Mouse (Mus musculus): ENCODE data around the gene Glb1. TPM values are rescaled to one million over a fixed set of nuclear protein-coding genes. Genes with fewer than 3 reads are reported as not detected.

Glb1 gene
- polyA plus RNA-seq, 1 experiment from 2014 or later = 77.9 TPM

- 95% methylated on average over 7 of the region's 7 CpGs for WGBS
- TF ChIP-seq CTCF (IDR thresholded peaks at IDR 0.05; ENCODE audit: low read depth) = peak; percentile 72
Measured at GRCm38 (mm10) chr9:114418187-114418586, 17.3 kb downstream of the Glb1 start.

DNA sequence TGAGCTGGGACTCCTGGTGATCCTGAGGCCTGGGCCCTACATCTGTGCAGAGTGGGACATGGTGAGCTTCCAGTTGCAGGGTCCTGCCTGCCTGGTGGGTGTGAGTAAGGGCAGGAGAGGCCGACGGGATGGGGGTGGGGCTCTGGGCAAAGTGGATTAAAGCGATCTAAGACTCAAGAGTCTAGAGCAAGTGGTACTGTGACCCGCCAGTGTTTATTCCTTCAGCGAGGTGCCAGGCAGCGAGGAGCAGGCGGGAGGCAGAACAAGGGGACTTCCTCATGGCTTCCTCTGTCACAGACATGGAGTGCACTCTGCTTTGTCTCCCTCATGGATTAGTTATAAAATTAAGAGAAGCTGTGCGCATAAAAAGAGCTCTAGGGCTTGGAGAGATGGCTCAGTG lies 19.6 kb downstream of the Glb1 start:
- WGBS = 82% methylated on average over 8 of the region's 8 CpGs
- no peak for TF ChIP-seq CTCF (IDR thresholded peaks at IDR 0.05; ENCODE audit: low read depth)
- no peak overlapping the region for H3K4me3 ChIP-seq (replicated peaks; ENCODE audit: low read depth, low read length)
- ATAC-seq (replicated peaks; ENCODE audit: low FRiP score, low read depth) (no peak), DNase-seq (ENCODE audit: low spot score) (no peak)
- no peaks in the 10 kb centered on the region for H3K27me3 ChIP-seq (ENCODE audit: insufficient read depth, low read length)
- no peak overlapping the region for H3K4me2 ChIP-seq (ENCODE audit: low read length)
- peaks cover 10% of the 10 kb centered on the region for H3K36me3 ChIP-seq (ENCODE audit: insufficient read depth, low read length)
- H3K27ac ChIP-seq = no peak overlapping the region
- no peaks in the 10 kb centered on the region for H3K9me3 ChIP-seq (replicated peaks; ENCODE audit: low read length)
- H3K4me1 ChIP-seq (replicated peaks; ENCODE audit: insufficient read depth, low read length) = no peaks in the 10 kb centered on the region
- H3K9ac ChIP-seq (ENCODE audit: low read depth, low read length) = no peak overlapping the region

More at GRCm38 (mm10) chr9:114418187-114418586, 17.3 kb downstream of the Glb1 start:
- Histone ChIP-seq H3K9ac (ENCODE audit: low read depth, low read length) (no peak overlapping the region), H3K27ac (no peak overlapping the region), H3K4me1 (replicated peaks; ENCODE audit: insufficient read depth, low read length) (no peaks in the 10 kb centered on the region), H3K27me3 (ENCODE audit: insufficient read depth, low read length) (no peaks in the 10 kb centered on the region), H3K36me3 (ENCODE audit: insufficient read depth, low read length) (peaks cover 5% of the 10 kb centered on the region; the same call in 1 of the 2 replicates), H3K9me3 (replicated peaks; ENCODE audit: low read length) (no peaks in the 10 kb centered on the region), H3K4me2 (ENCODE audit: low read length) (no peak overlapping the region), H3K4me3 (replicated peaks; ENCODE audit: low read depth, low read length) (no peak overlapping the region)
- ATAC-seq (replicated peaks; ENCODE audit: low FRiP score, low read depth) = no peak
- DNase-seq (ENCODE audit: low spot score) = peak; percentile 63

DNA sequence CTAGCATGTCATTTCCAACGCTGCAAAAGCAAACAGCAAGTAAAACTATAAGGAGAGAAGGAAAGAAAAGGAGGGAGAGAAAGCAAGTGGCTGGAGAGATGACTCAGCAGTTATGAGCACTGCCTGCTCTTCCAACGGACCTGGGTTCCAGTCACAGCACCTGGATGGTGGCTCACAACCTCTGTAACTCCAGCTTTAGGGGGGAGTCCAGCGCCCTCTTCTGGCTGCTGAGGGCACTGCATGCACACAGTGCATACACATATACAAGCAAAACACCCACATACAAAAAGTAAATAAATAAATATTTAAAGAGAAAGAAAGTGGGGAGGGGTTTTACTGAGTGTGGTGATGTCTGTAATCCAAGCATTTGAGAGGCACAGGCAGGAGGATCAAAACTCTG lies 20.2 kb downstream of the Glb1 start:
- ATAC-seq (replicated peaks; ENCODE audit: low FRiP score, low read depth) (no peak), DNase-seq (ENCODE audit: low spot score) (no peak)
- Histone ChIP-seq H3K27ac (no peak overlapping the region), H3K9ac (ENCODE audit: low read depth, low read length) (no peak overlapping the region), H3K4me3 (replicated peaks; ENCODE audit: low read depth, low read length) (no peak overlapping the region), H3K4me2 (ENCODE audit: low read length) (no peak overlapping the region), H3K36me3 (ENCODE audit: insufficient read depth, low read length) (peaks cover 15% of the 10 kb centered on the region), H3K4me1 (replicated peaks; ENCODE audit: insufficient read depth, low read length) (no peaks in the 10 kb centered on the region), H3K9me3 (replicated peaks; ENCODE audit: low read length) (no peaks in the 10 kb centered on the region), H3K27me3 (ENCODE audit: insufficient read depth, low read length) (no peaks in the 10 kb centered on the region)
- 67% methylated on average over 3 of the region's 3 CpGs for WGBS
- TF ChIP-seq CTCF (IDR thresholded peaks at IDR 0.05; ENCODE audit: low read depth) = peak; percentile 28; the same call in 1 of the 2 replicates

DNA sequence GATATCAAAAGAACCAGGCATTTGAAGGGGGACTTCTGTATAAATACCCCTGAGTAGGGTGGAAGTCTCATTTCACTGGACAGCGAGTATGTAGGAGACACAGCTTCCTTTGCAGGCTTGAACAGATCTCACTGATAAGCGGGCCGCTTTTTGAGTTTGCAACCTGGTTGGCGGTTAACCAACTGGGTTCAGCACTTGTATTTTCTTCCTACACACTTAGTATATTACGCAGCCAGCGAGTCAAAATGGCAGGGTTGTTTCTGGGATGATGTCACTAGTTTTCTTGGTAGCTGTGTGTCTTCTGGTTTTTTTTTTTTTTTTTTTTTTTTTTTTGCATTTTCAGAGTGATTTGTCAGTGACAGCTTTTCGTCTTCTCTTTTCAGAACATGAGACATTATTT lies 20.9 kb downstream of the Glb1 start:
- no peak for ATAC-seq (replicated peaks; ENCODE audit: low FRiP score, low read depth)

DNA sequence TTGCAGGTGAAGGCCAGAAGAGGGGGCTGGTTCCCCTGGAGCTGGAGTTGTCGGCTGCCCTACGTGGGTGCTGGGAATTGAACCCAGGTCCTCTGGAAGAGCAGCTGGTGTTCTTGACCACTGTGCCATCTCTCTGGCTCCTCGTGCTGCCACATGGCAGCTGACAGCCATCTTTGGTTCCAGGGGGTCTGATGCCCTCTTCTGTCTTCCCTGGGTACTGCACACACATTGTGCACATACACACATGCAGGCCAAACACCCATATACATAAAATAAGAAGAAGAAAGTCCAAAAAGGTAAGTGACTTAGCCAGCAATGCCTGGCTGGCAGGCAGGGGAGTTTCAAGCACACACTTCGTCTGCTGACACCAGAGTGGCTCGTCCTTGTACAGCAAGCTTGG lies 24.7 kb downstream of the Glb1 start:
- Histone ChIP-seq H3K27ac (no peak overlapping the region), H3K9me3 (replicated peaks; ENCODE audit: low read length) (no peaks in the 10 kb centered on the region), H3K27me3 (ENCODE audit: insufficient read depth, low read length) (no peaks in the 10 kb centered on the region), H3K4me1 (replicated peaks; ENCODE audit: insufficient read depth, low read length) (no peaks in the 10 kb centered on the region), H3K36me3 (ENCODE audit: insufficient read depth, low read length) (peaks cover 10% of the 10 kb centered on the region), H3K4me3 (replicated peaks; ENCODE audit: low read depth, low read length) (no peak overlapping the region), H3K4me2 (ENCODE audit: low read length) (no peak overlapping the region), H3K9ac (ENCODE audit: low read depth, low read length) (no peak overlapping the region)
- ATAC-seq (replicated peaks; ENCODE audit: low FRiP score, low read depth) (no peak), DNase-seq (ENCODE audit: low spot score) (no peak)
- no peak for TF ChIP-seq CTCF (IDR thresholded peaks at IDR 0.05; ENCODE audit: low read depth)
- whole genome bisulfite sequencing = 96% methylated on average over 5 of the region's 5 CpGs

More for the DNA sequence above, 20.9 kb downstream of the Glb1 start:
- no peak for TF ChIP-seq CTCF (IDR thresholded peaks at IDR 0.05; ENCODE audit: low read depth)
- Histone ChIP-seq H3K9me3 (replicated peaks; ENCODE audit: low read length) (no peaks in the 10 kb centered on the region), H3K4me3 (replicated peaks; ENCODE audit: low read depth, low read length) (no peak overlapping the region), H3K27ac (no peak overlapping the region), H3K4me1 (replicated peaks; ENCODE audit: insufficient read depth, low read length) (no peaks in the 10 kb centered on the region), H3K9ac (ENCODE audit: low read depth, low read length) (no peak overlapping the region), H3K27me3 (ENCODE audit: insufficient read depth, low read length) (no peaks in the 10 kb centered on the region), H3K4me2 (ENCODE audit: low read length) (no peak overlapping the region), H3K36me3 (ENCODE audit: insufficient read depth, low read length) (peaks cover 15% of the 10 kb centered on the region)
- 73% methylated on average over 7 of the region's 7 CpGs for WGBS
- no peak for DNase-seq (ENCODE audit: low spot score)

DNA sequence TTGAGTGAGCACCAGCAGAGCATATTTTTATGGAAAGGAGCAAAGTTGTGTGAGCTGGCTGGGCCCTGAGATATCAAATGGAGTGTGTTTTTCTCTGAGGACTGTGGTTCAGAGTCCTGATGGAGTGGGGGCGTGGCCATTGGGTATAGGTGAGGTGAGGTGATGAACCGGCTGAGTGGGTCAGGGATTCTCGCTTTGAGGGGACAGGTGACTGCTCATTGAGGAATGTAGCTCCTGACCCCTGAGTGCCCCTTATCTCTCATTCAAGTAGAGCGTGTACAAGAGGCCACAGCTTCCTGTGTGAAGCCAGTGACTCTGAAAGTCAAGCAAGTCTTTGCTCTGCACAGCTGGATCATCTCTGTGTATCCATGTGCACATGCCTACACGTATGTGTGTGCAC lies 25.3 kb downstream of the Glb1 start:
- H3K9ac ChIP-seq (ENCODE audit: low read depth, low read length) = no peak overlapping the region
- H3K27me3 ChIP-seq (ENCODE audit: insufficient read depth, low read length) = no peaks in the 10 kb centered on the region
- H3K4me2 ChIP-seq (ENCODE audit: low read length) = no peak overlapping the region
- WGBS = 81% methylated on average over 5 of the region's 5 CpGs
- ATAC-seq (replicated peaks; ENCODE audit: low FRiP score, low read depth) (peak; percentile 57; the same call in 1 of the 2 replicates), DNase-seq (ENCODE audit: low spot score) (no peak)
- H3K9me3 ChIP-seq (replicated peaks; ENCODE audit: low read length) = no peaks in the 10 kb centered on the region
- no peaks in the 10 kb centered on the region for H3K4me1 ChIP-seq (replicated peaks; ENCODE audit: insufficient read depth, low read length)
- no peak for TF ChIP-seq CTCF (IDR thresholded peaks at IDR 0.05; ENCODE audit: low read depth)
- peaks cover 14% of the 10 kb centered on the region for H3K36me3 ChIP-seq (ENCODE audit: insufficient read depth, low read length)
- no peak overlapping the region for H3K4me3 ChIP-seq (replicated peaks; ENCODE audit: low read depth, low read length)
- no peak overlapping the region for H3K27ac ChIP-seq

DNA sequence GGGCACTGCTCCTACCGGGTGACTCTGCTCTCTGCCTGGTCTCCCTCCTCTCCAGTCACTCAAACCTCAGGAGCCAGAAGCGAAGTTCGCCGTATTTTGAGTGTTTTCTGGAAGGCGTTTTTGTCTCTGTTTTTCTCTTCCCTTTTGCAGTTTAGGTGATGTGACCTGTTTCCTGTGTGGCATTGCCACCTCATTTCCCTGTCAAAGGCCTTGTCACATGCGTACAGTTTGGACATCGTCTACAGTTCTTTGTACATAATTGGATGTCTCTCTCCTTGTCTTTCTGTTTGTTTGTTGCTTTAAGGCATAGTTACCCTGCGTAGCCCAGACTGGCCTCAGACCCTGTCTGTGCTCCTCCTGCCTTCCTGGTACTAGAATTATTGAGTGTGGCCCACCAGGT lies 26.5 kb downstream of the Glb1 start:
- Histone ChIP-seq H3K9ac (ENCODE audit: low read depth, low read length) (no peak overlapping the region), H3K36me3 (ENCODE audit: insufficient read depth, low read length) (peaks cover 14% of the 10 kb centered on the region), H3K27ac (no peak overlapping the region), H3K27me3 (ENCODE audit: insufficient read depth, low read length) (no peaks in the 10 kb centered on the region), H3K4me3 (replicated peaks; ENCODE audit: low read depth, low read length) (no peak overlapping the region), H3K4me2 (ENCODE audit: low read length) (no peak overlapping the region), H3K4me1 (replicated peaks; ENCODE audit: insufficient read depth, low read length) (no peaks in the 10 kb centered on the region), H3K9me3 (replicated peaks; ENCODE audit: low read length) (no peaks in the 10 kb centered on the region)
- no peak for ATAC-seq (replicated peaks; ENCODE audit: low FRiP score, low read depth)
- WGBS = 89% methylated on average over 8 of the region's 8 CpGs
- DNase-seq (ENCODE audit: low spot score) = no peak
- no peak for TF ChIP-seq CTCF (IDR thresholded peaks at IDR 0.05; ENCODE audit: low read depth)

All from kidney, postnatal 0 days (tissue).